Mouse (Mus musculus) midbrain, embryonic 10.5 days (tissue): ENCODE measurements around the gene Ldlrap1. TPM values are rescaled to one million over a fixed set of nuclear protein-coding genes. Genes with fewer than 3 reads are reported as not detected.

Source experiments
- DNase-seq: peaks from one replicate; pipeline ENCODE4 v3.0.0-alpha.2; 2017; ENCODE audit warnings: low spot score
- H3K27ac ChIP-seq: fragments of 300-500 bp; sonication (generic); replicated peaks from 2 replicates; pipeline ENCODE4 v1.5.1; 2016; ENCODE audit warnings: mild to moderate bottlenecking
- H3K27me3 ChIP-seq: fragments of 300-500 bp; sonication (generic); 2 replicates; pipeline ENCODE4 v1.6.1; 2016; ENCODE audit warnings: low read depth, mild to moderate bottlenecking; ENCODE audit not compliant: poor library complexity, severe bottlenecking
- H3K36me3 ChIP-seq: fragments of 300-500 bp; sonication (generic); 2 replicates; pipeline ENCODE4 v1.6.1; 2016; ENCODE audit warnings: mild to moderate bottlenecking, moderate library complexity
- H3K4me1 ChIP-seq: fragments of 300-500 bp; sonication (generic); 2 replicates; pipeline ENCODE4 v1.6.1; 2016
- H3K4me3 ChIP-seq: fragments of 300-500 bp; sonication (generic); 2 replicates; pipeline ENCODE4 v1.5.1; 2016; ENCODE audit warnings: mild to moderate bottlenecking, moderate library complexity
- H3K9me3 ChIP-seq: fragments of 300-500 bp; sonication (generic); replicated peaks from 2 replicates; pipeline ENCODE4 v1.6.1; 2016; ENCODE audit warnings: mild to moderate bottlenecking
- WGBS: fragments of 180-500 bp; shearing (Covaris S2); methylation state at CpG from one replicate; pipeline ENCODE4 v1.1.7; 2016; 5-methylcytosine and 5-hydroxymethylcytosine counted together
- polyA plus RNA-seq: library from polyadenylated mRNA; unstranded; fragments of >200 nt; fragmentation: Nextera tagmentation; extraction: Ambion mirVana; gene quantifications from 2 replicates; pipeline ENCODE4 v1.2.1, GENCODE M21; 2016

The Ldlrap1 gene
- 8.6 and 9.3 TPM in 2 replicates for polyA plus RNA-seq

GRCm38 (mm10) chr4:134767426-134768225 lies at the start of gene Ldlrap1:
Ldlrap1 (minus strand) TSS chr4:134768024.
- WGBS = under 1% methylated on average over 80 of the region's 80 CpGs
- DNase-seq = peak; percentile 77
- H3K9me3 ChIP-seq = no peaks in the 10 kb centered on the region
- H3K27me3 ChIP-seq = peaks cover 67% of the 10 kb centered on the region
- H3K27ac ChIP-seq = peak within 1 kb of the TSS; percentile 82
- H3K4me3 ChIP-seq = peak within 1 kb of the TSS; percentile 88
- peaks cover 33% of the 10 kb centered on the region for H3K4me1 ChIP-seq
- H3K36me3 ChIP-seq = no peaks in the 10 kb centered on the region

- Histone ChIP-seq H3K9me3 (no peaks in the 10 kb centered on the region), H3K27me3 (no peaks in the 10 kb centered on the region), H3K27ac (no peak overlapping the region), H3K36me3 (peaks cover 64% of the 10 kb centered on the region), H3K4me1 (no peaks in the 10 kb centered on the region), H3K4me3 (no peak overlapping the region)
- 93% methylated on average over 4 of the region's 4 CpGs for WGBS
- DNase-seq = no peak
Observed at GRCm38 (mm10) chr4:134814229-134814571, 46.4 kb upstream of the Ldlrap1 start.

GRCm38 (mm10) chr4:134813406-134814228 lies 45.8 kb upstream of the Ldlrap1 start:
- WGBS = 95% methylated on average over 17 of the region's 17 CpGs
- Histone ChIP-seq H3K4me1 (no peaks in the 10 kb centered on the region), H3K27ac (no peak overlapping the region), H3K36me3 (peaks cover 69% of the 10 kb centered on the region), H3K9me3 (no peaks in the 10 kb centered on the region), H3K27me3 (no peaks in the 10 kb centered on the region), H3K4me3 (no peak overlapping the region)
- DNase-seq = no peak

GRCm38 (mm10) chr4:134804765-134805164 lies 36.9 kb upstream of the Ldlrap1 start:
- H3K27ac ChIP-seq = no peak overlapping the region
- H3K27me3 ChIP-seq = no peaks in the 10 kb centered on the region
- peaks cover 10% of the 10 kb centered on the region; the same call in 1 of the 2 replicates for H3K4me1 ChIP-seq
- DNase-seq = no peak
- no peak overlapping the region for H3K4me3 ChIP-seq
- 94% methylated on average over 5 of the region's 5 CpGs for WGBS
- H3K36me3 ChIP-seq = peaks cover 92% of the 10 kb centered on the region
- H3K9me3 ChIP-seq = no peaks in the 10 kb centered on the region

- Histone ChIP-seq H3K4me3 (no peak overlapping the region), H3K27me3 (no peaks in the 10 kb centered on the region), H3K4me1 (peaks cover 18% of the 10 kb centered on the region), H3K9me3 (no peaks in the 10 kb centered on the region), H3K27ac (no peak overlapping the region), H3K36me3 (peaks cover 72% of the 10 kb centered on the region)
- DNase-seq = no peak
- 89% methylated on average over 3 of the region's 3 CpGs for WGBS
Observed at GRCm38 (mm10) chr4:134802765-134803164, 34.9 kb upstream of the Ldlrap1 start.

- H3K36me3 ChIP-seq = peaks cover 67% of the 10 kb centered on the region
- WGBS = 92% methylated on average over 10 of the region's 10 CpGs
Observed at GRCm38 (mm10) chr4:134802155-134802554, 34.3 kb upstream of the Ldlrap1 start.

GRCm38 (mm10) chr4:134800693-134801092 lies 32.9 kb upstream of the Ldlrap1 start:
- no peak overlapping the region for H3K27ac ChIP-seq
- H3K9me3 ChIP-seq = no peaks in the 10 kb centered on the region
- peaks cover 52% of the 10 kb centered on the region for H3K36me3 ChIP-seq
- H3K27me3 ChIP-seq = no peaks in the 10 kb centered on the region
- WGBS = 63% methylated on average over 10 of the region's 10 CpGs
- DNase-seq = no peak
- no peak overlapping the region for H3K4me3 ChIP-seq
- peaks cover 30% of the 10 kb centered on the region for H3K4me1 ChIP-seq

More at GRCm38 (mm10) chr4:134802155-134802554, 34.3 kb upstream of the Ldlrap1 start:
- Histone ChIP-seq H3K4me1 (peaks cover 18% of the 10 kb centered on the region), H3K27me3 (no peaks in the 10 kb centered on the region), H3K4me3 (no peak overlapping the region), H3K27ac (no peak overlapping the region), H3K9me3 (no peaks in the 10 kb centered on the region)
- no peak for DNase-seq

- WGBS = 83% methylated on average over 8 of the region's 8 CpGs
- no peak overlapping the region for H3K27ac ChIP-seq
- H3K9me3 ChIP-seq = no peaks in the 10 kb centered on the region
- no peaks in the 10 kb centered on the region for H3K27me3 ChIP-seq
- H3K4me1 ChIP-seq = peaks cover 30% of the 10 kb centered on the region
- DNase-seq = no peak
- H3K4me3 ChIP-seq = no peak overlapping the region
- peaks cover 46% of the 10 kb centered on the region for H3K36me3 ChIP-seq
Observed at GRCm38 (mm10) chr4:134800098-134800497, 32.3 kb upstream of the Ldlrap1 start.

- 14% methylated on average over 4 of the region's 4 CpGs for WGBS
- peak; percentile 80 for DNase-seq
- Histone ChIP-seq H3K27ac (no peak overlapping the region), H3K36me3 (peaks cover 38% of the 10 kb centered on the region), H3K4me1 (peaks cover 30% of the 10 kb centered on the region), H3K4me3 (no peak overlapping the region), H3K9me3 (no peaks in the 10 kb centered on the region), H3K27me3 (no peaks in the 10 kb centered on the region)
Observed at GRCm38 (mm10) chr4:134799272-134799671, 31.4 kb upstream of the Ldlrap1 start.

GRCm38 (mm10) chr4:134798861-134799260 lies 31.0 kb upstream of the Ldlrap1 start:
- 48% methylated on average over 3 of the region's 3 CpGs for WGBS
- Histone ChIP-seq H3K27me3 (no peaks in the 10 kb centered on the region), H3K9me3 (no peaks in the 10 kb centered on the region), H3K36me3 (peaks cover 34% of the 10 kb centered on the region), H3K4me3 (no peak overlapping the region), H3K27ac (no peak overlapping the region), H3K4me1 (peaks cover 30% of the 10 kb centered on the region)
- DNase-seq = no peak

GRCm38 (mm10) chr4:134797621-134798020 lies 29.8 kb upstream of the Ldlrap1 start:
- Histone ChIP-seq H3K4me3 (no peak overlapping the region), H3K27ac (no peak overlapping the region), H3K9me3 (no peaks in the 10 kb centered on the region), H3K4me1 (peaks cover 30% of the 10 kb centered on the region), H3K27me3 (no peaks in the 10 kb centered on the region), H3K36me3 (peaks cover 21% of the 10 kb centered on the region)
- 83% methylated on average over 6 of the region's 6 CpGs for WGBS
- DNase-seq = no peak

- Histone ChIP-seq H3K9me3 (no peaks in the 10 kb centered on the region), H3K4me1 (peaks cover 34% of the 10 kb centered on the region), H3K36me3 (peaks cover 13% of the 10 kb centered on the region), H3K4me3 (no peak overlapping the region), H3K27ac (0 out of 2 replicates have a peak overlapping the region, but pooled peaks have one; percentile 5), H3K27me3 (no peaks in the 10 kb centered on the region)
- no peak for DNase-seq
- 29% methylated on average over 7 of the region's 7 CpGs for WGBS
Observed at GRCm38 (mm10) chr4:134796581-134797361, 28.9 kb upstream of the Ldlrap1 start.
